Mouse (Mus musculus): ENCODE data around the gene Flad1. TPM values are rescaled to one million over a fixed set of nuclear protein-coding genes. Genes with fewer than 3 reads are reported as not detected.

Flad1 gene
- 25.0 and 26.4 TPM in 2 replicates for polyA plus RNA-seq (2016; fragmentation: Nextera tagmentation; extraction: Ambion mirVana)

DNA sequence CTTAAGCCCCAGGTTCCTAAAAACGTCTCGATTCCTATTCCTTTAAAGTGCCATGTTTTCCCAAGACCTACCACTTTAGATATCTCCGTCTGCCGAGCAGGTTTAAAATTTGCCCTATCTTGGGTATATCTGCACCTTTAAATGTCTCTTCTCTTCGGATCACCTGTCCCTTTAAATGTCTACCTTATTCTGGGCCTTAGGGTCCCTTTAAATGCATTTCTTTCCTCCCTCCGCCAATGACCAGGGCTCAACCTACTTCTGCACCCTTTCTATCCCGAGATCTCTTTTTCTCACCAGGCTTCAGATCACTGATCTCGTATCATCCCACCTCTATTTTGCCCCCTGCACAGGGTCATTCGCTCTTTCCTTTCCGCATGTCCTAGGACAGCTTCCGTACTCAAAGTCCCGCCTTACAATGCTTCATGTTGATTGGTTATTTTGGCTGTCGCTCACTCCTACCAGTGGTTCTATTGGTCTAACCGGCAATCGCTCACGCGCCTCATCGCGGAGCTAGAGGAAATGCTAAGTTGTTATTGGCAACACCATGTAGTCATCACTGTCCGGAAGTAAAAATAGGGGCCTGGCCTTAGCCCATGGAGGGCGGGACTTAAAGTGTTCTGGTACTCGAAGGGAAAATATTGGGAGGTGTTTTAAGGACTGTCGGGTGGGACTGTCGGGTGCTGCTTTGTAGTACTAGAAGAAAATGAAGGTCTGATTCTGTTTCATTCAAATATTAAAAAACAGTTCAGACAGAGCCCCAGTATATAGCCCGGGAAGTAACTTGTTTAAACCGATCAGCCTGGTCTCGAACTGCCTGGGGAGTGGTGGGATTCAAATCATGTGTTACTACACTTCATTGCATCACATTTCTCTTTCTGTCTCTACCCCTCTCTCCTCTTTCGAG is at the start of gene Flad1:
TSS of gene Flad1 (minus strand) at position 381 of the 904 bp plus-strand sequence.
- H3K9me3 ChIP-seq = no peaks in the 10 kb centered on the region
- H3K4me2 ChIP-seq = peak within 1 kb of the TSS; percentile 68
- peaks cover 13% of the 10 kb centered on the region for H3K4me1 ChIP-seq (replicated peaks)
- no peaks in the 10 kb centered on the region for H3K27me3 ChIP-seq
- peak within 1 kb of the TSS; percentile 45; the same call in 1 of the 2 replicates for H3K27ac ChIP-seq
- peak within 1 kb of the TSS; percentile 53 for H3K9ac ChIP-seq (replicated peaks)
- H3K4me3 ChIP-seq (replicated peaks) = peak within 1 kb of the TSS; percentile 55
- peak; percentile 99 for ATAC-seq (ENCODE audit: insufficient number of reproducible peaks, insufficient read depth, low FRiP score, low TSS enrichment, low read depth)
- peaks cover 56% of the 10 kb centered on the region for H3K36me3 ChIP-seq
- WGBS = 8% methylated on average over 28 of the region's 28 CpGs

DNA sequence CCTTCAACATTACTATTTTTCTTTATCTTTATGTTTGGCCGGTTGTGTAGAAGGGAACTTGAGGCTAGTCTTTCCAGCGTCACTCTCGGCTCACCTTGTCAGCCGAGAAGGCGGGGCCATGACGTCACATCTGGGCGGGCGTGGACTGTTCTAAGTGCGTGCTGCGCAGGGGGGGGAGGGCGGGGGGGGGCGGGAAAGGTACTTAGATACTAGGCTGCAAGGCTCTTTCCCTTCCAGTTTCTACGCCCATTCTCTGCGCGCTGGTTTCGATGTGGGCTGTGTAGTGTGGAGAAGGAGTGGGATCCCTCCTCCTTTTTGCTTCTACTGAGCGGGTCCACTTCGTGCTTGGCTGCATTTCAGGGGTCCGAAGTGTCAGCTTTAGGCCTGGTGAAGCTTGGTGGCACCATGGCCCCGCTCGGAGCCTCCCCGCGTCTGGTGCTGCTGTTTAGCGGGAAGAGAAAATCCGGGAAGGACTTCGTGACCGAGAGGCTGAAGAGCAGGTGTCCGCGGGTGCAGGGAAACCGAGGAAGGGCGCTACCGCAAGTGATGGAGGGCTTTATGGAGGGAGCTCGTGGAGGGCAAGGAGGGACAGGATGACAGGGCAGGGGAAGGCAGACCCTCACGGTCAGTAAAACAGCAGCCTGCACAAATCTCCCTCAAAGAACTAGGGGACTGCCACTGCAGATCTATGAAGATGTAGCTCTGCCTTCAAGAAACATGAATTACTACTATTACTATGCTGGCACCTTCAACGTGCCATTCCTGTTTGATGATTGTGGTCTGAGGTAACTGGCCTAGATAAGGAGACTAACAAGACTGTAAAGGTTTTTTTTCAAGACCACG is 47.5 kb upstream of the Flad1 start:
- Histone ChIP-seq H3K36me3 (peaks cover 11% of the 10 kb centered on the region), H3K4me2 (peak overlapping the region; percentile 66), H3K9ac (replicated peaks) (peak overlapping the region; percentile 77), H3K4me3 (replicated peaks) (peak overlapping the region; percentile 65), H3K27ac (peak overlapping the region; percentile 91), H3K4me1 (replicated peaks) (peaks cover 22% of the 10 kb centered on the region), H3K27me3 (no peaks in the 10 kb centered on the region), H3K9me3 (no peaks in the 10 kb centered on the region)
- ATAC-seq (ENCODE audit: insufficient number of reproducible peaks, insufficient read depth, low FRiP score, low TSS enrichment, low read depth) = peak; percentile 82
- WGBS = under 1% methylated on average over 33 of the region's 36 CpGs

DNA sequence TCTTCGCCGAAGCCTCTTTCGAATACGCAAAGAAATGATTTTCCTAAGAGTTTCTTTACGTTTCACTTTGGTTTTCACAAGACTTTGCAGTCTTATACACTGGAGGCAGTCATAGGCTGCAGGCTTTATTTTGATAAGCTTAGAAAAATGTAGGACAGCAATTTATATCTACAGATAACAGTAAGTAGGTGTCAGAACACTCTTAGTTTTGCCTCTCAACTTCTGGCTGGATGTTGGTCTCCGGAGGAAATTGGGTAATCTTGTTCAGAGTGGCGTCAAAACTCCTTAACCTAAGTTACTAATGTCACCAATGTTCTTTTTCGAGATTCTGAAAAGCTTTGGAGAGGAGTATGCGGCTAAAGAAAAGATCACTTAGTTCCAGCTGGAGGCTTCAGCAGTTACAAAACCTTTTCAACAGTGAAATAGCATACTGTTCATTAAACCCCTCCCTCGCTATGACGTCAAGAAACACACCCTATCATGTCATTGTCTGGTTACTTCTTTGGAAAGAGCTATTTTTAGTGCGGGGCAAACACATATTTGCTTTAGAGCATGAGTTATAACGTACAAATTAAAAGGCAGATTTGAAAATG is 46.8 kb upstream of the Flad1 start:
- Histone ChIP-seq H3K9ac (replicated peaks) (no peak overlapping the region), H3K4me2 (peak overlapping the region; percentile 66), H3K27ac (peak overlapping the region; percentile 91)

DNA sequence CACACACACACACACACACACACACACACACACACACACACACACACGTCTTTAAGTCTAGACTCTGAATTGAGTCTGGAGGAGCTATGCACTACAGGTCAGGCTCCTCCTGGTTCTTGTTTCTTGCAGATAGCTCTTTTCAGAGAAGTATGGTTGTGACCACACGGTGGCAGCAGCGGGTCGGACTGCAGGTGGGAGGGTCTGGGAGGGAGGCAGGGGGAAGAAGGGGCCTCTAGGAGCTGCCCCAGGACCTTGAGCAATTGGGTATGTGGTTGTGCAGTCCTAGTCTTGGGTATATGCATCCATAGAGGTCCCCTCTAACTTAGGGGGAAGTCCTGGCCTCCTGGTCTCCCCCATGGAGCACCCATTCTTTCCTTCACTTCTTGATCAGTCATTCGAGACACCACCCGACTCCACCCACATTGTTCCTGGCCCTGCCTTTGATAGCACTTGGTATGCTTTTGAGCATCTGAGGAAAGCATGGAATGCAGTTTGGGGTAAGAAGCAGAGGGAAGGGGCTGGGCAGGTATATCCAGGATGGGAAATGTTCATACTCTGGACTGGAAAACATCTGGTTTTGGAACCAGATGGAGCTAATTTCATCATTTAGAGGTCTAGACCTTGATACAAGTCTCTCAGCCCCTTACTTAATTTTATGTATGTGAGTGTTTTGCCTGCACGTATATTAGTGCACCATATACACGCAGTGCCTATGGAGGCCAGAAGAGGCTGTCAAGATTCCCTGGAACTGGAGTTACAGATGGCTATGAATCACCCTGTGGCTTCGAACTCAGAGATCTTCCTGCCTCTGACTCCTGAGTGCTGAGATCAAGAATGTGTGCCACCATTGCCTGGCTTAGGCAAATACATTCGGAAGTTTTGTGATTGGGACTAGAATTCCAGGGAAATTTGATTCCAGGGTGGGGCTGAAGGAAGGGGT is 45.3 kb upstream of the Flad1 start:
- peaks cover 6% of the 10 kb centered on the region for H3K36me3 ChIP-seq
- H3K4me3 ChIP-seq (replicated peaks) = no peak overlapping the region
- H3K4me1 ChIP-seq (replicated peaks) = peaks cover 24% of the 10 kb centered on the region
- H3K4me2 ChIP-seq = no peak overlapping the region
- H3K27me3 ChIP-seq = no peaks in the 10 kb centered on the region
- H3K9me3 ChIP-seq = no peaks in the 10 kb centered on the region
- ATAC-seq (ENCODE audit: insufficient number of reproducible peaks, insufficient read depth, low FRiP score, low TSS enrichment, low read depth) = peak; percentile 28; the same call in 1 of the 2 replicates
- 0 out of 2 replicates have a peak overlapping the region, but pooled peaks have one; percentile 23 for H3K27ac ChIP-seq
- 38% methylated on average over 10 of the region's 10 CpGs for WGBS
- no peak overlapping the region for H3K9ac ChIP-seq (replicated peaks)

More for the DNA sequence above, 46.8 kb upstream of the Flad1 start:
- Histone ChIP-seq H3K27me3 (no peaks in the 10 kb centered on the region), H3K36me3 (peaks cover 8% of the 10 kb centered on the region), H3K9me3 (no peaks in the 10 kb centered on the region), H3K4me3 (replicated peaks) (peak overlapping the region; percentile 65), H3K4me1 (replicated peaks) (peaks cover 22% of the 10 kb centered on the region)
- WGBS = 52% methylated on average over 13 of the region's 13 CpGs
- ATAC-seq (ENCODE audit: insufficient number of reproducible peaks, insufficient read depth, low FRiP score, low TSS enrichment, low read depth) = no peak

DNA sequence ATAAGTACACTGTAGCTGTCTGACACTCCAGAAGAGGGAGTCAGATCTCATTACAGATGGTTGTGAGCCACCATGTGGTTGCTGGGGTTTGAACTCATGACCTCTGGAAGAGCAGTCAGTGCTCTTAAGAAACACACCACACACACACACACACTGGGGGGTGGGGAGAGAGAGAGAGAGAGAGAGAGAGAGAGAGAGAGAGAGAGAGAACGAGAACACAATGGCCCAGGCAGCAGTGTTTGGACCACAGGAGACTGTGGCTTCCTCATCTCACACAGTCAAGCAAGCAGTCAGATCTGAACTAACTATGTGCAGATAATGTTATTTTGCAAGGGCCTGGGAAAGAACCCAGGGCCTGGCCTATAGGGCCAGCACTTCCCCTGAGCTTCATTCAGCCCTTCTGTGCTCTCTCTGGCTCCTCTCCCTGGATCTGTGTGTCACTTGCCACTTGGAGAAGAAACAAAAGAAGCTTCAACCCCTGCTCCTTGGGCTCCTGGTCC is 44.2 kb upstream of the Flad1 start:
- Histone ChIP-seq H3K27me3 (no peaks in the 10 kb centered on the region), H3K36me3 (no peaks in the 10 kb centered on the region), H3K9ac (replicated peaks) (no peak overlapping the region), H3K4me1 (replicated peaks) (peaks cover 35% of the 10 kb centered on the region), H3K4me2 (no peak overlapping the region), H3K4me3 (replicated peaks) (no peak overlapping the region), H3K27ac (no peak overlapping the region), H3K9me3 (no peaks in the 10 kb centered on the region)
- ATAC-seq (ENCODE audit: insufficient number of reproducible peaks, insufficient read depth, low FRiP score, low TSS enrichment, low read depth) = no peak
- 67% methylated on average over 1 of the region's 1 CpGs for WGBS

DNA sequence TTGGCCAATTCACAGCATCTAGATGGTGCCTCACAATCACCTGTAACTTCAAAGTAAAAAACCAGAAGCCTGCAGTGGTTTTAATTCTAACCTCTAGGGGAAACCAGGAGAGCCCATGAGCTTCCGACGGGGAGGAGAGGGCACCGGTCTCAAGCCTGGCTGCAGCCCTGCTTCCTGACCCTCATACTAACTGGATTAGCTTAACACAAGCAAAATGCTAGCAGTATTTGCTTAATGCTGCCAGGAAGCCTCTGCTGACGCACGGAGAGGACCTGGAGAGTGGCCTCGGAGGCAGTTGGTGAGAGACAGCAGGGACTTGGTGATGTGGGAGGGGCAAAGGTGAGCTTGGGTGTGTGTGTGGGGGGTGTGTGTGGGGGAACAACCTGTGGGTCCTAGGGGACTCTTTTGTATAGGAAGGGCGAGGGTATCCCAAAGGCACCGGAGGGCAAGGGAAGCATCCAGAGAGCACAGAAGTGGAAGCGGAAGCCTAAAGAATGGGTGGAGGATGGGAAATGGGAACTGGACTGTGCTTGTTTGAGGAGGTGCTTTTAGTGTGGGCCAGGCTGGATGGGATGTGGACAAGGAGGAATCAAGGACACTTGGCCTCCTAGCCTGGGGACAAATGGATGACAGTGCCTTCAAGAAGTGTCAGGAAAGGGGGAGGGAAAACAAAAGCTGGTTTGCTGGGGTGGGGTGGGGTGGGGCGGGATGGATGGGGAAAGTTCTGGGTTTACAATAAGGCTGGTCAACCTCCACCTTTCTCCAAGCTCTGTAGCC is 42.9 kb upstream of the Flad1 start, which contains the start of gene Pmvk:
TSS of gene Pmvk (plus strand) at position 141 of the 777 bp plus-strand sequence.
- no peak within 1 kb of the TSS for H3K27ac ChIP-seq
- peaks cover 28% of the 10 kb centered on the region for H3K4me1 ChIP-seq (replicated peaks)

DNA sequence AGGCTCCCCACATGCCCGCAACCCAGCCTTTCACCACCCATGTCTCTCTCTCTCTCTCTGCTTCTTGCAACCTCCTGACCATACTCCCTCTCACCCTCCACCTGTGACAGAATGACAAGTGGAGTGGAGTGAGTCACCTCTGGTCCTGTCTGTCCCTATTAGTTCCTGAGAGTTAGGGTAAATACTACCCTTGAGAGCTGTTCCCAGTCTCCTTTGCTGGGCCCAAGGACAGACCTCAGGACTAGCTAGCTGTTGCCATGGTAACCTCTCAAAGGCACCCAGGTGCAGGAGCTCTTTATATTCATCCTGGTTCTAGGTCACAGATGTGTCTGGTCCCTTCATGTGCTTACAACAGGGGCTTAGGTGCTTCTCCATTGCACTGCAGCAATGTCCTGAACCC is 40.2 kb upstream of the Flad1 start:
- H3K9me3 ChIP-seq = no peaks in the 10 kb centered on the region
- H3K4me1 ChIP-seq (replicated peaks) = peaks cover 17% of the 10 kb centered on the region
- no peak overlapping the region for H3K4me2 ChIP-seq
- H3K27me3 ChIP-seq = no peaks in the 10 kb centered on the region
- H3K9ac ChIP-seq (replicated peaks) = peak overlapping the region; percentile 32; the same call in 1 of the 2 replicates
- H3K27ac ChIP-seq = no peak overlapping the region
- H3K36me3 ChIP-seq = peaks cover 16% of the 10 kb centered on the region
- 80% methylated on average over 1 of the region's 1 CpGs for WGBS
- no peak overlapping the region for H3K4me3 ChIP-seq (replicated peaks)
- ATAC-seq (ENCODE audit: insufficient number of reproducible peaks, insufficient read depth, low FRiP score, low TSS enrichment, low read depth) = no peak

More for the DNA sequence above, 42.9 kb upstream of the Flad1 start, which contains the start of gene Pmvk:
- 60% methylated on average over 10 of the region's 10 CpGs for WGBS
- Histone ChIP-seq H3K27me3 (no peaks in the 10 kb centered on the region), H3K9ac (replicated peaks) (no peak within 1 kb of the TSS), H3K4me3 (replicated peaks) (no peak within 1 kb of the TSS), H3K9me3 (no peaks in the 10 kb centered on the region), H3K36me3 (no peaks in the 10 kb centered on the region), H3K4me2 (no peak within 1 kb of the TSS)
- ATAC-seq (ENCODE audit: insufficient number of reproducible peaks, insufficient read depth, low FRiP score, low TSS enrichment, low read depth) = no peak

DNA sequence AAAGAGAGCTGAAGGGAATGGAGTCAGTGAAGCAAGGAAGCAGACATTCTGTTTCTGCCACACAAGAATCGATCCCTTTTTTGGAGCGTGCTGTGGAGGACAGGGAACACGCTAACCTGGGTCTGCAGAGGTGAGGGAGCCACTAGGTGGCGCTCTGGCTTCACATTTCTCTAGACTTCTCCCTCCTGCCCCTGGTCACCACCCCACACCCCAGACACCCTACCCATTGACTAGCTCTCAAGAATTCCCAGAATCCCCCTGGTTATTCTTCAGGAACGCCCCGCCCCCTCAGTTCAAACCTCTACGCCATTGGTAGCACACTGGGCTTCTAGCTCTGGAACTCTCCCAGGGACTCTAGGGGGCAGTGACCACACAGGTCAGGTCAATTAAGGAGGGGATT is 37.9 kb upstream of the Flad1 start:
- H3K27me3 ChIP-seq = no peaks in the 10 kb centered on the region
- H3K9me3 ChIP-seq = no peaks in the 10 kb centered on the region
- ATAC-seq (ENCODE audit: insufficient number of reproducible peaks, insufficient read depth, low FRiP score, low TSS enrichment, low read depth) = no peak; the same call in 1 of the 2 replicates
- WGBS = 52% methylated on average over 7 of the region's 7 CpGs
- no peak overlapping the region for H3K4me3 ChIP-seq (replicated peaks)
- no peak overlapping the region for H3K9ac ChIP-seq (replicated peaks)
- peaks cover 14% of the 10 kb centered on the region for H3K4me1 ChIP-seq (replicated peaks)
- H3K4me2 ChIP-seq = no peak overlapping the region
- H3K36me3 ChIP-seq = peaks cover 38% of the 10 kb centered on the region
- no peak overlapping the region for H3K27ac ChIP-seq

DNA sequence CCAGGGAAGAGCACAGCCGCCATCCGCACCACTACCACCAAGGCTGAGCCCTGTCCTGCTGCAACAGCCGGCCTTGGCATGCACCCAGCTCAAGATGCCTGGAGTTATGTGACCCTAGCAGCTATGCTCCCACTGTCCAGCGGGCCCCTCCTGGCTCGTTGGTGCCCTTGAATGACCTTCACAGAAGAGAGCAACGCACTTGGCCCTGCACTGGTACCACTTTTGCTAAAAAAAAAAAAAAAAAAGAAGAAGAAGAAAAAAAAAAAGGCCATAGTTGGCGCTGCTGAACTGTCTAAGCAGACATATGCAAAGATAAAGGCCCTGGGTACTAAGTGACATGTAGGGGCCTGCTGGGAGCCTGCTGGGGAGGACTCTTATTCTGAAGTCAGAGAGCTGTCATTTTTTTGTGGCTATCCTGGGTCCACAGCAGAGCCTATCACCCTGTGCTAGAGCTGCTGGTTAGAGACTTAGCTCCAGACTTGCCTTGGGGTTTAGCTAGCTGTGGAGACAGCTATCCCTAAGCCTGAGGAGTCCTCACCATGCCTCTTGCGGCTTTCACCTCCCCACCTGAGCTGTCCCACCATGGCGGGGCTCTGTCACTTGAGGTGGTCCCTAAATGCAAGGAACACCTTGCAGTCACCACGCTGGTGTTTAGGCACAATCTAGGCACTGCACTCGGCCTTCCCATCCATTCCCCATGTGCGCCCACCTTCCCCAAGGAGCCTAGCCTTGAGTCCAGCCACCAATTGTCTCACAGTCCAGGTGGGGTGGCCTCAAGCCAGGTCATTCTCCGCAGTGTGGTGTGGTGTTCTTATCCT is 37.3 kb upstream of the Flad1 start:
- Histone ChIP-seq H3K27me3 (no peaks in the 10 kb centered on the region), H3K4me3 (replicated peaks) (no peak overlapping the region), H3K9me3 (no peaks in the 10 kb centered on the region), H3K27ac (no peak overlapping the region), H3K9ac (replicated peaks) (no peak overlapping the region), H3K4me1 (replicated peaks) (peaks cover 14% of the 10 kb centered on the region), H3K36me3 (peaks cover 44% of the 10 kb centered on the region), H3K4me2 (no peak overlapping the region)
- ATAC-seq (ENCODE audit: insufficient number of reproducible peaks, insufficient read depth, low FRiP score, low TSS enrichment, low read depth) = 0 out of 2 replicates have a peak, but pooled peaks have one; percentile 10
- whole genome bisulfite sequencing = 75% methylated on average over 13 of the region's 13 CpGs
